Mouse (Mus musculus) small intestine, adult 2 months (tissue): Measurements from ENCODE around the gene Sntb2.
"Not testable (repeated sequence)": the region's sequence is repeated elsewhere in the genome, so short reads cannot be mapped to it uniquely, and the experiment has no call there.

Experiments
- CTCF ChIP-seq: fragments of 200-500 bp; IDR thresholded peaks from 2 replicates; pipeline ENCODE4 v1.5.1; 2012; ENCODE audit warnings: low read depth, mild to moderate bottlenecking, control low read depth, inconsistent platforms, low read length, moderate library complexity, mixed read lengths; ENCODE audit not compliant: insufficient replicate concordance, insufficient read length; ENCODE audit errors: extremely low read depth
- POLR2A ChIP-seq: fragments of 200-500 bp; IDR thresholded peaks from 2 replicates; pipeline ENCODE4 v1.6.1; 2012; ENCODE audit warnings: low read depth, mild to moderate bottlenecking, control low read depth, inconsistent platforms, low read length, moderate library complexity

GRCm38 (mm10) chr8:106996339-106996738 is 60.8 kb downstream of the Sntb2 start:
- not testable (repeated sequence) for TF ChIP-seq POLR2A, CTCF
